9 mouse cellular contexts compared by ENCODE assay signal in genomic region chr3:53040593-53041410, GRCm38 (mm10). TPM values are rescaled to one million over a fixed set of nuclear protein-coding genes. Genes with fewer than 3 reads are reported as not detected.
DNase-seq lines count a peak whose midpoint lies in the region; ATAC-seq and TF ChIP-seq lines count a peak whose summit lies in the region.
"Had no signal": no experiment of that assay in that cellular context is flagged by ENCODE, and none has a peak within 500 bp of the region (broad histone marks: within the 10 kb centered on the region; RNA-seq: fewer than 3 reads in every experiment).

No protein-coding gene starts in this region.

- no peaks in the 10 kb centered on the region for H3K27me3 ChIP-seq in CH12.LX (replicated peaks)
- no peaks in the 10 kb centered on the region for H3K27me3 ChIP-seq in heart, embryonic 12.5 days (replicated peaks)
- peaks cover 63% of the 10 kb centered on the region for H3K27me3 ChIP-seq in liver, embryonic 15.5 days

- no peaks in the 10 kb centered on the region for H3K36me3 ChIP-seq in CH12.LX (replicated peaks in 1 of 2; ENCODE audit: control insufficient read depth in 1 of 2, insufficient read depth in 1 of 2, low read length in 1 of 2)
- peaks cover 7% of the 10 kb centered on the region for H3K36me3 ChIP-seq in heart, embryonic 12.5 days
- H3K36me3 ChIP-seq in liver, embryonic 15.5 days (replicated peaks), result no peaks in the 10 kb centered on the region

- no peak overlapping the region for H3K27ac ChIP-seq in CH12.LX (ENCODE audit: insufficient read depth, low read depth)
- H3K27ac ChIP-seq in heart, embryonic 12.5 days (ENCODE audit: poor library complexity, severe bottlenecking), result peak overlapping the region; percentile 94
- H3K27ac ChIP-seq in liver, embryonic 15.5 days (replicated peaks), result no peak overlapping the region

- H3K4me1 ChIP-seq in CH12.LX (ENCODE audit: control insufficient read depth in 1 of 2, insufficient read depth in 2 of 2), result peaks cover 0 to 13% of the 10 kb centered on the region in 2 experiments; a peak in 2 of 4 replicates
- H3K4me1 ChIP-seq in heart, embryonic 12.5 days (replicated peaks), result peaks cover 37% of the 10 kb centered on the region
- peaks cover 4% of the 10 kb centered on the region; the same call in 1 of the 2 replicates for H3K4me1 ChIP-seq in liver, embryonic 15.5 days (replicated peaks)

- H3K4me3 ChIP-seq in CH12.LX (replicated peaks in 1 of 3; ENCODE audit: low read depth in 2 of 3, low read length in 2 of 3, poor library complexity in 1 of 3), result no peak overlapping the region
- peak overlapping the region; percentile 80 for H3K4me3 ChIP-seq in heart, embryonic 12.5 days
- H3K4me3 ChIP-seq in liver, embryonic 15.5 days (replicated peaks), result peak overlapping the region; percentile 53

- TF ChIP-seq CTCF in CH12.LX (conservative IDR thresholded peaks at IDR 0.05 in 1 of 2, IDR thresholded peaks at IDR 0.05 in 1 of 2; ENCODE audit: low read depth in 2 of 2, low read length in 2 of 2), result no peak

- ATAC-seq in heart, embryonic 12.5 days (ENCODE audit: insufficient number of reproducible peaks, low FRiP score), result peak; percentile 34
- ATAC-seq in liver, embryonic 15.5 days (ENCODE audit: insufficient read depth), result no peak
- ATAC-seq in erythroid progenitor cell, adult 5-6 weeks (replicated peaks; ENCODE audit: low FRiP score, poor library complexity, severe bottlenecking), result no peak

- in situ Hi-C loops in CH12.LX (cut with MboI; ENCODE audit: low pct_ligation_motif_present, low pct_unique_long_range_greater_than_20kb, low sequenced_read_pairs), result no loop called here

- no peak for TF ChIP-seq RAD21 in CH12.LX (IDR thresholded peaks at IDR 0.05; ENCODE audit: low read depth, low read length)

- H3K9ac ChIP-seq in CH12.LX (ENCODE audit: insufficient read depth, low read depth), result no peak overlapping the region
- peak overlapping the region; percentile 89 for H3K9ac ChIP-seq in heart, embryonic 12.5 days
- H3K9ac ChIP-seq in liver, embryonic 15.5 days, result no peak overlapping the region

- no peak for TF ChIP-seq EP300 in CH12.LX (IDR thresholded peaks at IDR 0.05; ENCODE audit: low read length)

- TF ChIP-seq POLR2A in CH12.LX (IDR thresholded peaks at IDR 0.05; ENCODE audit: low read depth, low read length), result no peak

- dilution Hi-C loops in CH12.LX (cut with MboI; ENCODE audit: extremely low pct_ligation_motif_present, extremely low pct_unique_long_range_greater_than_20kb, low sequenced_read_pairs), result no loop called here

- DNase-seq in embryo, embryonic 11 days, result peak; percentile 39
- no peak for DNase-seq in embryo, embryonic 9.5 days (ENCODE audit: extremely low spot score)
- DNase-seq in CH12.LX (ENCODE audit: extremely low read depth), result no peak
- no peak for DNase-seq in right cerebral cortex, postnatal 10 days (ENCODE audit: low spot score in 2 of 2)
- no peak for DNase-seq in thymus, postnatal 36 days

- H3K9me3 ChIP-seq in CH12.LX (replicated peaks; ENCODE audit: low read length), result no peaks in the 10 kb centered on the region
- H3K9me3 ChIP-seq in heart, embryonic 12.5 days (replicated peaks), result no peaks in the 10 kb centered on the region
- no peaks in the 10 kb centered on the region for H3K9me3 ChIP-seq in liver, embryonic 15.5 days (replicated peaks)

- peak overlapping the region; percentile 41; the same call in 1 of the 2 replicates for H3K4me2 ChIP-seq in CH12.LX (ENCODE audit: insufficient read depth, low read depth, poor library complexity, severe bottlenecking)
- peak overlapping the region; percentile 86 for H3K4me2 ChIP-seq in heart, embryonic 12.5 days
- peak overlapping the region; percentile 68 for H3K4me2 ChIP-seq in liver, embryonic 15.5 days

- WGBS in heart, embryonic 12.5 days, result 3% methylated on average over 17 of the region's 17 CpGs
- 7% methylated on average over 17 of the region's 17 CpGs for WGBS in liver, embryonic 15.5 days (ENCODE audit: insufficient replicate concordance)

- no peaks in the 10 kb centered on the region for H3K79me2 ChIP-seq in CH12.LX (replicated peaks; ENCODE audit: control insufficient read depth, extremely low read depth, insufficient read depth, poor library complexity, severe bottlenecking)

TF ChIP-seq in CH12.LX, 34 proteins besides CTCF, POLR2A, EP300 and RAD21:
- TF ChIP-seq USF2 (conservative IDR thresholded peaks at IDR 0.05; ENCODE audit: low read depth, low read length), result no peak
- no peak for TF ChIP-seq CHD1 (IDR thresholded peaks at IDR 0.05; ENCODE audit: low read depth, low read length)
- TF ChIP-seq MEF2A (IDR thresholded peaks at IDR 0.05; ENCODE audit: borderline replicate concordance, low read depth, low read length), result no peak
- no peak for TF ChIP-seq E2F4 (IDR thresholded peaks at IDR 0.05; ENCODE audit: insufficient replicate concordance, low read depth, low read length)

RNA-seq across cellular contexts. Expression of gene Lhfp, which starts 0.5 kb away (rescaled TPM):
- total RNA-seq in CH12.LX (2012; rRNA removed) (not detected in 2 replicates), CH12.LX (2014; rRNA removed) (not detected in 2 replicates)
- not detected in 2 replicates for polyA plus RNA-seq in CH12.LX (2012; ENCODE audit: insufficient read length, low read depth)
- 80.4 and 84.9 TPM in 2 replicates for polyA plus RNA-seq in heart, embryonic 12.5 days (2016; fragmentation: Nextera tagmentation; extraction: Ambion mirVana)
- 4.3 and 5.5 TPM in 2 replicates for polyA plus RNA-seq in liver, embryonic 15.5 days (2015; fragmentation: Nextera tagmentation; extraction: Ambion mirVana)
- 1.1 TPM in 1 of 2 replicates, not detected in the other for total RNA-seq in erythroid progenitor cell, adult 5-6 weeks (2015; ENCODE audit: low replicate concordance)
- 1.4 TPM in 1 of 2 replicates, not detected in the other for total RNA-seq in erythroid progenitor cell, adult 5-6 weeks (2017; ENCODE audit: low replicate concordance)
- total RNA-seq: hematopoietic stem cell, adult 5-6 weeks had no signal

RNA-seq across cellular contexts. Expression of gene Cog6, which starts 23.8 kb away (rescaled TPM):
- total RNA-seq in CH12.LX (2012; rRNA removed) (17.7 and 18.4 TPM in 2 replicates), CH12.LX (2014; rRNA removed) (25.5 and 25.8 TPM in 2 replicates)
- polyA plus RNA-seq in CH12.LX (2012; ENCODE audit: insufficient read length, low read depth), result 15.6 and 15.9 TPM in 2 replicates
- polyA plus RNA-seq in heart, embryonic 12.5 days (2016; fragmentation: Nextera tagmentation; extraction: Ambion mirVana), result 63.6 and 66.1 TPM in 2 replicates
- polyA plus RNA-seq in liver, embryonic 15.5 days (2015; fragmentation: Nextera tagmentation; extraction: Ambion mirVana), result 11.6 and 13.4 TPM in 2 replicates
- 5.4 and 20.2 TPM in 2 replicates for total RNA-seq in erythroid progenitor cell, adult 5-6 weeks (2015; ENCODE audit: low replicate concordance)
- total RNA-seq in erythroid progenitor cell, adult 5-6 weeks (2017; ENCODE audit: low replicate concordance), result 4.0 and 10.7 TPM in 2 replicates

Comparison
In these comparisons a context has a peak if more than half of its experiments do, and no peak if none do; other contexts are left out.
1. H3K4me3 ChIP-seq: peak in heart, embryonic 12.5 days (single experiment) and liver, embryonic 15.5 days (single experiment); none in CH12.LX (0 of 3).
2. RNA of gene Lhfp, which starts 0.5 kb away (polyA plus RNA-seq): 80.4 to 84.9 TPM in heart, embryonic 12.5 days; 4.3 to 5.5 TPM in liver, embryonic 15.5 days and not detected in CH12.LX; every median in the first group is over 10 times any median in the second.
3. Peak in every context shown above with its lines, with median percentiles within 50 percentile points of each other: H3K4me2 ChIP-seq.